Mouse (Mus musculus): Measurements from ENCODE around the gene Slc6a16.

The Slc6a16 gene

GRCm38 (mm10) chr7:45216442-45217183 lies 24.3 kb upstream of the Slc6a16 start:
- no peak for DNase-seq (ENCODE audit: low read depth, low spot score)

GRCm38 (mm10) chr7:45221680-45222079 lies 19.2 kb upstream of the Slc6a16 start:
- DNase-seq (ENCODE audit: low read depth, low spot score) = no peak

GRCm38 (mm10) chr7:45224826-45225225 lies 16.1 kb upstream of the Slc6a16 start:
- DNase-seq (ENCODE audit: low read depth, low spot score) = no peak

- DNase-seq (ENCODE audit: low read depth, low spot score) = no peak
Observed at GRCm38 (mm10) chr7:45226421-45226820, 14.5 kb upstream of the Slc6a16 start.

GRCm38 (mm10) chr7:45228548-45228947 lies 12.3 kb upstream of the Slc6a16 start:
- DNase-seq (ENCODE audit: low read depth, low spot score) = no peak

GRCm38 (mm10) chr7:45229046-45229445 lies 11.8 kb upstream of the Slc6a16 start:
- no peak for DNase-seq (ENCODE audit: low read depth, low spot score)

- no peak for DNase-seq (ENCODE audit: low read depth, low spot score)
Observed at GRCm38 (mm10) chr7:45229459-45230203, 11.3 kb upstream of the Slc6a16 start.

GRCm38 (mm10) chr7:45231192-45231591 lies 9.7 kb upstream of the Slc6a16 start:
- DNase-seq (ENCODE audit: low read depth, low spot score) = no peak

- DNase-seq (ENCODE audit: low read depth, low spot score) = no peak
Observed at GRCm38 (mm10) chr7:45231941-45232340, 8.9 kb upstream of the Slc6a16 start.

GRCm38 (mm10) chr7:45232716-45233465 lies 8.0 kb upstream of the Slc6a16 start:
- DNase-seq (ENCODE audit: low read depth, low spot score) = no peak

GRCm38 (mm10) chr7:45233580-45234332 lies 7.1 kb upstream of the Slc6a16 start:
- DNase-seq (ENCODE audit: low read depth, low spot score) = no peak

GRCm38 (mm10) chr7:45234333-45234841 lies 6.5 kb upstream of the Slc6a16 start:
- no peak for DNase-seq (ENCODE audit: low read depth, low spot score)

- no peak for DNase-seq (ENCODE audit: low read depth, low spot score)
Observed at GRCm38 (mm10) chr7:45234922-45235571, 5.8 kb upstream of the Slc6a16 start.

- DNase-seq (ENCODE audit: low read depth, low spot score) = no peak
Observed at GRCm38 (mm10) chr7:45235656-45236180, 5.2 kb upstream of the Slc6a16 start.

GRCm38 (mm10) chr7:45237747-45238699 lies 2.9 kb upstream of the Slc6a16 start:
- no peak for DNase-seq (ENCODE audit: low read depth, low spot score)

GRCm38 (mm10) chr7:45238723-45239496 lies 2.0 kb upstream of the Slc6a16 start, which contains the start of gene Cd37:
TSS of gene Cd37 (minus strand) at chr7:45239115.
- peak; percentile 12 for DNase-seq (ENCODE audit: low read depth, low spot score)

GRCm38 (mm10) chr7:45240109-45240508 lies 776 bp upstream of the Slc6a16 start:
- no peak for DNase-seq (ENCODE audit: low read depth, low spot score)

GRCm38 (mm10) chr7:45241389-45241749 lies 484 bp downstream of the Slc6a16 start:
- no peak for DNase-seq (ENCODE audit: low read depth, low spot score)

GRCm38 (mm10) chr7:45247666-45248065 lies 6.8 kb downstream of the Slc6a16 start:
- no peak for DNase-seq (ENCODE audit: low read depth, low spot score)
